Mouse (Mus musculus) forebrain, embryonic 13.5 days (tissue): Measurements from ENCODE around the gene Hadhb. TPM values are rescaled to one million over a fixed set of nuclear protein-coding genes. Genes with fewer than 3 reads are reported as not detected.
A peak's percentile ranks its signal among the peaks of the same experiment; 100 is the strongest.

ENCODE experiments used
- ATAC-seq: fragments of 200-750 bp; cut with Nextera tagmentation; 2 replicates; pipeline ENCODE4 v1.8.0; 2017
- H3K27ac ChIP-seq: fragments of 300-500 bp; sonication (generic); 2 replicates; pipeline ENCODE4 v1.5.1; 2015; ENCODE audit warnings: inconsistent platforms, mild to moderate bottlenecking, moderate library complexity
- H3K27me3 ChIP-seq: fragments of 300-500 bp; sonication (generic); 2 replicates; pipeline ENCODE4 v1.6.1; 2015; ENCODE audit warnings: mild to moderate bottlenecking, inconsistent platforms
- H3K36me3 ChIP-seq: fragments of 300-500 bp; sonication (generic); 2 replicates; pipeline ENCODE4 v1.6.1; 2015; ENCODE audit warnings: mild to moderate bottlenecking, inconsistent platforms; ENCODE audit not compliant: poor library complexity, severe bottlenecking
- H3K4me1 ChIP-seq: fragments of 300-500 bp; sonication (generic); 2 replicates; pipeline ENCODE4 v1.6.1; 2015; ENCODE audit warnings: inconsistent platforms
- H3K4me2 ChIP-seq: fragments of 300-500 bp; sonication (generic); 2 replicates; pipeline ENCODE4 v1.6.1; 2015; ENCODE audit warnings: inconsistent platforms, mild to moderate bottlenecking, moderate library complexity
- H3K4me3 ChIP-seq: fragments of 300-500 bp; sonication (generic); 2 replicates; pipeline ENCODE4 v1.5.1; 2015; ENCODE audit warnings: mild to moderate bottlenecking, inconsistent platforms
- H3K9ac ChIP-seq: fragments of 300-500 bp; sonication (generic); 2 replicates; pipeline ENCODE4 v1.6.1; 2015; ENCODE audit warnings: mild to moderate bottlenecking, inconsistent platforms
- H3K9me3 ChIP-seq: fragments of 300-500 bp; sonication (generic); replicated peaks from 2 replicates; pipeline ENCODE4 v1.6.1; 2016; ENCODE audit warnings: inconsistent platforms
- WGBS: fragments of 180-500 bp; shearing (Covaris S2); methylation state at CpG from one replicate; pipeline ENCODE4 v1.1.7; 2015; 5-methylcytosine and 5-hydroxymethylcytosine counted together
- polyA plus RNA-seq: library from polyadenylated mRNA; unstranded; fragments of >200 nt; fragmentation: Nextera tagmentation; extraction: Ambion mirVana; gene quantifications from 2 replicates; pipeline ENCODE4 v1.2.1, GENCODE M21; 2015

Hadhb gene
- 80.2 and 83.9 TPM in 2 replicates for polyA plus RNA-seq

- H3K9ac ChIP-seq: peak within 1 kb of the TSS; percentile 89
- peak; percentile 93 for ATAC-seq
- peak within 1 kb of the TSS; percentile 73 for H3K27ac ChIP-seq
- no peaks in the 10 kb centered on the region for H3K27me3 ChIP-seq
- peak within 1 kb of the TSS; percentile 88 for H3K4me3 ChIP-seq
- H3K4me2 ChIP-seq: peak within 1 kb of the TSS; percentile 72
- no peaks in the 10 kb centered on the region for H3K9me3 ChIP-seq
- H3K36me3 ChIP-seq: no peaks in the 10 kb centered on the region
- H3K4me1 ChIP-seq: peaks cover 36% of the 10 kb centered on the region
- WGBS: under 1% methylated on average over 53 of the region's 53 CpGs
These were observed at the start of gene Hadhb, which contains the start of gene Hadha for GRCm38 (mm10) chr5:30154474-30155394. Gene Hadhb (plus strand): TSS chr5:30155248. Gene Hadha (minus strand): TSS chr5:30155162.

GRCm38 (mm10) chr5:30105668-30106300, 49.3 kb upstream of the Hadhb start, which contains the start of gene 3110082J24Rik:
Gene 3110082J24Rik (minus strand): TSS chr5:30106086.
- WGBS: 1% methylated on average over 29 of the region's 29 CpGs
- ATAC-seq: peak; percentile 71
- Histone ChIP-seq H3K4me3 (peak within 1 kb of the TSS; percentile 74), H3K27ac (peak within 1 kb of the TSS; percentile 91), H3K4me2 (peak within 1 kb of the TSS; percentile 86), H3K9me3 (no peaks in the 10 kb centered on the region), H3K36me3 (peaks cover 16% of the 10 kb centered on the region), H3K4me1 (peaks cover 48% of the 10 kb centered on the region), H3K9ac (peak within 1 kb of the TSS; percentile 91), H3K27me3 (0 out of 2 replicates have a peak, but pooled peaks cover 4% of the 10 kb centered on the region)

- WGBS: 4% methylated on average over 2 of the region's 2 CpGs
- Histone ChIP-seq H3K9me3 (no peaks in the 10 kb centered on the region), H3K27ac (peak overlapping the region; percentile 91), H3K4me1 (peaks cover 58% of the 10 kb centered on the region), H3K9ac (peak overlapping the region; percentile 91; the same call in 1 of the 2 replicates), H3K4me3 (peak overlapping the region; percentile 74), H3K36me3 (peaks cover 24% of the 10 kb centered on the region), H3K27me3 (0 out of 2 replicates have a peak, but pooled peaks cover 4% of the 10 kb centered on the region), H3K4me2 (peak overlapping the region; percentile 86)
- ATAC-seq: no peak
These were observed 48.3 kb upstream of the Hadhb start for GRCm38 (mm10) chr5:30106756-30107155.

GRCm38 (mm10) chr5:30107186-30107585, 47.9 kb upstream of the Hadhb start:
- Histone ChIP-seq H3K36me3 (peaks cover 27% of the 10 kb centered on the region), H3K4me1 (peaks cover 59% of the 10 kb centered on the region), H3K9me3 (no peaks in the 10 kb centered on the region), H3K27me3 (peaks cover 5% of the 10 kb centered on the region; the same call in 1 of the 2 replicates), H3K27ac (peak overlapping the region; percentile 91), H3K4me2 (peak overlapping the region; percentile 86), H3K4me3 (peak overlapping the region; percentile 74), H3K9ac (peak overlapping the region; percentile 91)
- ATAC-seq: peak; percentile 44; the same call in 1 of the 2 replicates
- whole genome bisulfite sequencing: 3% methylated on average over 7 of the region's 7 CpGs

GRCm38 (mm10) chr5:30107611-30108041, 47.4 kb upstream of the Hadhb start:
- Histone ChIP-seq H3K36me3 (peaks cover 31% of the 10 kb centered on the region), H3K4me3 (peak overlapping the region; percentile 74), H3K27me3 (peaks cover 9% of the 10 kb centered on the region), H3K27ac (peak overlapping the region; percentile 91), H3K9me3 (no peaks in the 10 kb centered on the region), H3K4me2 (peak overlapping the region; percentile 86), H3K9ac (peak overlapping the region; percentile 91), H3K4me1 (peaks cover 59% of the 10 kb centered on the region)
- no peak for ATAC-seq
- WGBS: 4% methylated on average over 5 of the region's 5 CpGs

GRCm38 (mm10) chr5:30108233-30108632, 46.8 kb upstream of the Hadhb start:
- Histone ChIP-seq H3K9ac (peak overlapping the region; percentile 91), H3K9me3 (no peaks in the 10 kb centered on the region), H3K36me3 (peaks cover 37% of the 10 kb centered on the region), H3K4me3 (no peak overlapping the region), H3K27me3 (peaks cover 15% of the 10 kb centered on the region), H3K27ac (peak overlapping the region; percentile 91; the same call in 1 of the 2 replicates), H3K4me1 (peaks cover 60% of the 10 kb centered on the region), H3K4me2 (peak overlapping the region; percentile 86)
- no peak for ATAC-seq
- 64% methylated on average over 6 of the region's 6 CpGs for WGBS

GRCm38 (mm10) chr5:30109899-30110298, 45.1 kb upstream of the Hadhb start:
- Histone ChIP-seq H3K27me3 (peaks cover 26% of the 10 kb centered on the region), H3K9ac (0 out of 2 replicates have a peak overlapping the region, but pooled peaks have one; percentile 48), H3K27ac (no peak overlapping the region), H3K4me2 (peak overlapping the region; percentile 51), H3K36me3 (peaks cover 50% of the 10 kb centered on the region), H3K4me3 (0 out of 2 replicates have a peak overlapping the region, but pooled peaks have one; percentile 12), H3K9me3 (no peaks in the 10 kb centered on the region), H3K4me1 (peaks cover 76% of the 10 kb centered on the region)
- ATAC-seq: no peak
- WGBS: 31% methylated on average over 2 of the region's 2 CpGs

GRCm38 (mm10) chr5:30110371-30111060, 44.5 kb upstream of the Hadhb start:
- Histone ChIP-seq H3K4me3 (peak overlapping the region; percentile 12; the same call in 1 of the 2 replicates), H3K27ac (peak overlapping the region; percentile 51), H3K9ac (peak overlapping the region; percentile 48), H3K4me2 (peak overlapping the region; percentile 51), H3K4me1 (peaks cover 78% of the 10 kb centered on the region), H3K9me3 (no peaks in the 10 kb centered on the region), H3K36me3 (peaks cover 55% of the 10 kb centered on the region), H3K27me3 (peaks cover 30% of the 10 kb centered on the region)
- 6% methylated on average over 22 of the region's 22 CpGs for WGBS
- ATAC-seq: no peak

- peak overlapping the region; percentile 51 for H3K4me2 ChIP-seq
- peaks cover 61% of the 10 kb centered on the region for H3K36me3 ChIP-seq
- H3K9me3 ChIP-seq: no peaks in the 10 kb centered on the region
- peaks cover 76% of the 10 kb centered on the region for H3K4me1 ChIP-seq
- H3K9ac ChIP-seq: peak overlapping the region; percentile 48
- peaks cover 33% of the 10 kb centered on the region for H3K27me3 ChIP-seq
- peak overlapping the region; percentile 7; the same call in 1 of the 2 replicates for H3K4me3 ChIP-seq
- WGBS: 4% methylated on average over 18 of the region's 18 CpGs
- ATAC-seq: no peak
- peak overlapping the region; percentile 51 for H3K27ac ChIP-seq
These were observed 43.9 kb upstream of the Hadhb start for GRCm38 (mm10) chr5:30111126-30111525.

GRCm38 (mm10) chr5:30111771-30112170, 43.3 kb upstream of the Hadhb start:
- H3K27me3 ChIP-seq: peaks cover 33% of the 10 kb centered on the region
- H3K4me2 ChIP-seq: peak overlapping the region; percentile 51; the same call in 1 of the 2 replicates
- peaks cover 70% of the 10 kb centered on the region for H3K4me1 ChIP-seq
- H3K4me3 ChIP-seq: no peak overlapping the region
- WGBS: 68% methylated on average over 3 of the region's 3 CpGs
- H3K9me3 ChIP-seq: no peaks in the 10 kb centered on the region
- peaks cover 68% of the 10 kb centered on the region for H3K36me3 ChIP-seq
- H3K27ac ChIP-seq: 0 out of 2 replicates have a peak overlapping the region, but pooled peaks have one; percentile 51
- ATAC-seq: no peak
- no peak overlapping the region for H3K9ac ChIP-seq

GRCm38 (mm10) chr5:30112533-30113068, 42.4 kb upstream of the Hadhb start:
- no peak overlapping the region for H3K4me2 ChIP-seq
- peaks cover 76% of the 10 kb centered on the region for H3K36me3 ChIP-seq
- H3K27me3 ChIP-seq: peaks cover 33% of the 10 kb centered on the region
- no peak overlapping the region for H3K9ac ChIP-seq
- no peak for ATAC-seq
- 87% methylated on average over 3 of the region's 3 CpGs for WGBS
- no peak overlapping the region for H3K4me3 ChIP-seq
- peaks cover 61% of the 10 kb centered on the region for H3K4me1 ChIP-seq
- H3K27ac ChIP-seq: no peak overlapping the region
- H3K9me3 ChIP-seq: no peaks in the 10 kb centered on the region
